Mouse (Mus musculus) hindbrain, embryonic 12.5 days (tissue): ENCODE data around the gene Dnaja4. TPM values are rescaled to one million over a fixed set of nuclear protein-coding genes. Genes with fewer than 3 reads are reported as not detected.

Source experiments
- ATAC-seq: fragments of 200-750 bp; cut with Nextera tagmentation; 2 replicates; pipeline ENCODE4 v1.8.0; 2017; ENCODE audit warnings: moderate TSS enrichment; ENCODE audit not compliant: low FRiP score
- H3K27ac ChIP-seq: fragments of 300-500 bp; sonication (generic); 2 replicates; pipeline ENCODE4 v1.5.1; 2016; ENCODE audit warnings: mild to moderate bottlenecking
- H3K27me3 ChIP-seq: fragments of 300-500 bp; sonication (generic); 2 replicates; pipeline ENCODE4 v1.6.1; 2016; ENCODE audit warnings: mild to moderate bottlenecking
- H3K36me3 ChIP-seq: fragments of 300-500 bp; sonication (generic); 2 replicates; pipeline ENCODE4 v1.6.1; 2016; ENCODE audit warnings: mild to moderate bottlenecking
- H3K4me1 ChIP-seq: fragments of 300-500 bp; sonication (generic); 2 replicates; pipeline ENCODE4 v1.6.1; 2016
- H3K4me2 ChIP-seq: fragments of 300-500 bp; sonication (generic); replicated peaks from 2 replicates; pipeline ENCODE4 v1.6.1; 2016; ENCODE audit warnings: mild to moderate bottlenecking
- H3K4me3 ChIP-seq: fragments of 300-500 bp; sonication (generic); 2 replicates; pipeline ENCODE4 v1.5.1; 2016; ENCODE audit warnings: mild to moderate bottlenecking
- H3K9ac ChIP-seq: fragments of 300-500 bp; sonication (generic); 2 replicates; pipeline ENCODE4 v1.6.1; 2016; ENCODE audit warnings: mild to moderate bottlenecking, moderate library complexity
- H3K9me3 ChIP-seq: fragments of 300-500 bp; sonication (generic); replicated peaks from 2 replicates; pipeline ENCODE4 v1.6.1; 2016; ENCODE audit warnings: mild to moderate bottlenecking
- WGBS: fragments of 180-500 bp; shearing (Covaris S2); methylation state at CpG from one replicate; pipeline ENCODE4 v1.1.7; 2016; 5-methylcytosine and 5-hydroxymethylcytosine counted together
- polyA plus RNA-seq: library from polyadenylated mRNA; unstranded; fragments of >200 nt; fragmentation: Nextera tagmentation; extraction: Ambion mirVana; gene quantifications from 2 replicates; pipeline ENCODE4 v1.2.1, GENCODE M21; 2016

Gene Dnaja4
- polyA plus RNA-seq, 1 experiment from 2014 or later = 7.1 TPM

DNA sequence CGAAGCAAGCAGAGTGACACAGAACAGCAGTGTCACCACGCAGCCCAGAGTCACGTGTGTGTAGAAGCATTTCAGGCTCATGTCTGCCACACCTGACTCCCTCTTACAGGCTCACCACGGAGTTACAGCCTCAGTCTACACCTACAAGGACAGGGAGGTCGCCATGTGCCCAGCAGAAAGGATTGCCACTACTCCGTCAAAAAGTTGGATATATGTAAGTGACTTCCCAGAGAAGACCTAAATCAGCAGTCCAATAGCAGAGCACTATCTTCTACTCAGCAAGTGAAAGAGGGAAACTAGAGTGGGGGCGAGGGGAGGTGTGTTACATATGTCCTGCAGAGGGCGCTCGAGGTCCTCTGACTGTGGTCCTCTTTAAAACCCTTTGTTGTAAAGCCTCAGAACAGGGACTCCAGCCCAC is 37.6 kb downstream of the Dnaja4 start:
- no peak for ATAC-seq
- Histone ChIP-seq H3K4me1 (peaks cover 31% of the 10 kb centered on the region), H3K4me2 (no peak overlapping the region), H3K27me3 (0 out of 2 replicates have a peak, but pooled peaks cover 3% of the 10 kb centered on the region), H3K9ac (no peak overlapping the region), H3K27ac (no peak overlapping the region), H3K36me3 (no peaks in the 10 kb centered on the region), H3K4me3 (no peak overlapping the region), H3K9me3 (no peaks in the 10 kb centered on the region)
- 18% methylated on average over 9 of the region's 9 CpGs for WGBS

DNA sequence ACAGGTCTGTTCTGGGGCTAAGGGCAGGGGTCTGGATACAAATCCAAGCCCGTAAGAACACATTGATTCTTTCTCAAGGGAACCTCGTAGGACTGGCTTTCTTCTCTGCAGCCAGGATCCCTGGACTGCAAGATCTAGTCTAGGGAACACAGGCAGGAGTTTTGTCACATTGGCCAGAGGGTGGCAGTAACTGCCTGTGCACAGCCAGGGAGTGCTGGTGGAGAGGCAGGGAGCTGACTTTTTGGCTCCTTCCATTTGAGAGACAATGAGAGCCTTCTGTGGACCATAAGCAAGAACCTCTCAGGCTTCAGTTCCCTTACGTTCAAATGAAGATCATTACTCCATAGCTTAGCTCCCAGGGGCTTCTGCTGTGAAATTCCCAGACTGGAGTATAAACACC is 39.7 kb downstream of the Dnaja4 start:
- Histone ChIP-seq H3K9ac (peak overlapping the region; percentile 9; the same call in 1 of the 2 replicates), H3K36me3 (no peaks in the 10 kb centered on the region)
- 17% methylated on average over 3 of the region's 3 CpGs for WGBS

DNA sequence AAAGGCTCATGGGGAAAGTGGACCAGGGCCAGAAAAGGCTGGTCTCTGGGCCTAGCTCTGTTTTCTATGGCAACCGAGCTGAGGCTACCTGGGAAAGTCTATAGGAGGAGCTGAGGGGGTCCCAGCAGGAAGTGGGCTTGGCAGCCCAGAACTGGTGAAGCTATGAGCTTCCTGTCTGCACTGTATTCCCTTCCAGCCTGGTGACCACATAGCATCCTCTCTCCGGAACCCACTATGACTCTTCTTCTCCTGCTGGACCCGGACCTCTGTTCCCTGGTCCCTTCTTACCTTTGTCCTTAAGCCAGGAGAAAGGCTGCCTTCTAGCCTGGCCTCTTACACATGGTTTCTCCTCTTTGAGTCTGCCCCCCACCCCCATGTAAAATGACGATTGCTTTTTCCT is 45.2 kb downstream of the Dnaja4 start:
- 84% methylated on average over 4 of the region's 4 CpGs for WGBS
- Histone ChIP-seq H3K4me3 (no peak overlapping the region), H3K9ac (no peak overlapping the region), H3K4me2 (no peak overlapping the region), H3K4me1 (peaks cover 19% of the 10 kb centered on the region), H3K36me3 (no peaks in the 10 kb centered on the region), H3K27ac (no peak overlapping the region), H3K9me3 (no peaks in the 10 kb centered on the region), H3K27me3 (0 out of 2 replicates have a peak, but pooled peaks cover 3% of the 10 kb centered on the region)
- no peak for ATAC-seq

More for the DNA sequence above, 39.7 kb downstream of the Dnaja4 start:
- H3K4me3 ChIP-seq = no peak overlapping the region
- H3K27ac ChIP-seq = peak overlapping the region; percentile 64
- 0 out of 2 replicates have a peak, but pooled peaks cover 3% of the 10 kb centered on the region for H3K27me3 ChIP-seq
- peaks cover 23% of the 10 kb centered on the region for H3K4me1 ChIP-seq
- no peaks in the 10 kb centered on the region for H3K9me3 ChIP-seq
- 0 out of 2 replicates have a peak, but pooled peaks have one; percentile 39 for ATAC-seq
- H3K4me2 ChIP-seq = no peak overlapping the region

DNA sequence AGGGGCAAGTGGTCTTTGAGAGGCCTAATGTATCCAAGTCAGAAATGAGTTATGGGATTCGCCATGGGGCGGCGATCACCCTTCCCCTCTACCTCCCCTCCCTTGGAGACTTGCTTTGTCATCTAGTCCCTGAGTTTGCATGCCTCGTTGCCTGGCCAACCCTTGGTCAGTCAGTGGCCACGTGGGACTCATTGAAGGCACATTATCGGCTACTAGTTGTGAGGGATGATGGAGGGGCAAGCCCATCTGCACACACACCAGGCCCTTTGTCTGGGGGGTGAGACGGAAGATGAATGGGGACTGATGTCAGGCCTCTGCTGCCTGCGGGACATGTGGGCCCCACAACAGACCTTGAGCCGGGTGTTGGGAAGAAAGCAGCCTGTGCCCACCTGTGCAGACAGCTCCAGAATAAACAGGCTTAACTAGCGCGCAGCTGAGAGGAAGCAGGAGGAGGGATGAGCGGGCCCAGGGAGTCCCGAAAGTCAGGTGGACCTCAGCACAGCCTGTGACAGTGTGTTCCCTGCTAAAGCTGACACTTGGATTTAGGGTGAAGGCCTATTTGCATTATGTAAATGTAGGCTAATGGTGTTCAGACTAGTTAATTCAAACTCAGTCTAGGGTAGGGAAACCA is 47.2 kb downstream of the Dnaja4 start:
- Histone ChIP-seq H3K36me3 (no peaks in the 10 kb centered on the region), H3K27me3 (no peaks in the 10 kb centered on the region), H3K27ac (0 out of 2 replicates have a peak overlapping the region, but pooled peaks have one; percentile 25), H3K4me2 (no peak overlapping the region), H3K9me3 (no peaks in the 10 kb centered on the region), H3K4me1 (peaks cover 19% of the 10 kb centered on the region), H3K4me3 (no peak overlapping the region), H3K9ac (no peak overlapping the region)
- ATAC-seq = peak; percentile 85
- 18% methylated on average over 13 of the region's 13 CpGs for WGBS

DNA sequence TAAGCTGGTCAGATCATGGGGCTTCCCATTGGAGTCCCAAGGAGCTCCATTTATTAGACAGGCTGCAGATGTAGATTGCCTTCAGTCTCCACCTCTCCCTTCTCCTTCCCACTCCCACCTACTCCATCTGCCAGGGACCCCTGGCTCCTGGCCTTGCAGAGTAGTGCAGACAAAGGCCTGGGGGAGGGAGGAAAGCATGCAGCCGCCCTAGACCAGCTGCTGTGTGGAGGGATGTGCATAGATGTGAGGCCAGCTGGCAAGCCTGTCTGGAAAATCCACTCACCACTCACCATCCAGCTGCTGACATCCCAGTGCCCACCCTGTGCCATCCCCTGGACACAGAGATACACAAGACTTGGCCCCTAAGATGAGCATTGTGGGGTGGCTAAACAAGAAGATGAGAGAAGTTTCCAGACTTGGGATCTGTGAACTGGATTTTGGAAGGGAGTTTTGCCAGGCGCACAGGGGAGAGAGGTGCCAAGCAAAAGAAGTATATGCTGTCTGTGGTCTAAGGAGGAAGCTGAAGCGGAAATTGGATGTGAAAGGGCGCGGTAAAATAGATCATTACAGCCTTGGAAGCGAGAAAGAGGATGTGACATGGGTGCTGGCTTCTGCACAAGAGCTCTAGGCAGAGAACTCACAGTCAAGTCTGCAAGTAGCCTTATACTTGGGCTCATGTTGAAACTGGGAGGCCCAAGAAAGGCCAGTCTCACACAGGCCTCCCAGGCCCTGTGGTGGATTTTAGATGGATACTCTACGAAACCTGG is 51.7 kb downstream of the Dnaja4 start:
- no peak overlapping the region for H3K27ac ChIP-seq
- H3K9ac ChIP-seq = no peak overlapping the region
- no peak for ATAC-seq
- H3K4me1 ChIP-seq = peaks cover 40% of the 10 kb centered on the region
- no peaks in the 10 kb centered on the region for H3K36me3 ChIP-seq
- H3K4me2 ChIP-seq = no peak overlapping the region
- 81% methylated on average over 7 of the region's 7 CpGs for WGBS
- peaks cover 5% of the 10 kb centered on the region; the same call in 1 of the 2 replicates for H3K27me3 ChIP-seq
- H3K9me3 ChIP-seq = no peaks in the 10 kb centered on the region
- H3K4me3 ChIP-seq = no peak overlapping the region

GRCm38 (mm10) chr9:54751684-54752083 is 53.0 kb downstream of the Dnaja4 start:
- Histone ChIP-seq H3K4me2 (no peak overlapping the region), H3K9me3 (0 out of 2 replicates have a peak, but pooled peaks cover under 1% of the 10 kb centered on the region), H3K9ac (no peak overlapping the region), H3K27ac (peak overlapping the region; percentile 76; the same call in 1 of the 2 replicates), H3K4me1 (peaks cover 27% of the 10 kb centered on the region), H3K36me3 (no peaks in the 10 kb centered on the region), H3K4me3 (no peak overlapping the region), H3K27me3 (peaks cover 5% of the 10 kb centered on the region; the same call in 1 of the 2 replicates)
- 71% methylated on average over 2 of the region's 2 CpGs for WGBS
- no peak for ATAC-seq

DNA sequence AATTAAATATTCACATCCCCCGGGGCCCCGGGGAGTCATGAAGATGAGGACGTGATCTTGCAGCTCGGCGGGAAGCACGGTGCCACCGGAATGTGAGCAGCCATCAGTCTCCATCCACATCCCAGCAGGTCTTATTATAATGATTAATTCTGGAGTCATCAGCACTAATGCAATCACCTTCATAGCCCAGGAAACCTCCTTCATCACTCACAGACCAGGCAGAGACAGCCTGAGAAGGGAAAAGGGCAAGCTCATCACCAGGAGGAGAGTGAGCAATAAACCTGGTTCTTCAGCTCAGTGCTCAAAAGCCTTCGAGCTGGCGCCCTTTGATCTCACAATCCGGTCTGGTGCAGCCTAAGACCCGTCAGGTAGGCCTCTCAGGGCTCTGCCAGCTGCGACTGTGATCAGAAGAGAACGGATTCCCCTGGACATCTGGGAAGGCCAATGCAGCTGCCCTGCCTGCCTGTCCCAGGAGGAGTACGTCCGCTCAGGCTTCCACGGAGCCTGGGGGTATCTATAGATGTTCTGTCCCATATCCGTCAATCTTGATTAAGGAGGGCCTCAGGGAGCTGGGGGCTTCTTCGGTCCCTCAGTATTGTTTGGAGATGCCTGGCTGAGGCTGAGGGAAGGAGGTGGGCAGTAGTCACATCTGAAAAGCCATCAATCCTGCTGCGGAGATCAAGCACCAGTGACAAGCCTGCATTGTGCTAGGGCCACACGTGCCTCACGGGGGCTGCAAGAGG is 53.7 kb downstream of the Dnaja4 start:
- Histone ChIP-seq H3K36me3 (no peaks in the 10 kb centered on the region), H3K4me3 (no peak overlapping the region), H3K9ac (no peak overlapping the region), H3K27ac (peak overlapping the region; percentile 76), H3K27me3 (peaks cover 5% of the 10 kb centered on the region; the same call in 1 of the 2 replicates), H3K4me1 (peaks cover 27% of the 10 kb centered on the region), H3K9me3 (0 out of 2 replicates have a peak, but pooled peaks cover 4% of the 10 kb centered on the region), H3K4me2 (peak overlapping the region; percentile 29)
- WGBS = 14% methylated on average over 21 of the region's 21 CpGs
- ATAC-seq = peak; percentile 78

GRCm38 (mm10) chr9:54752944-54753295 is 54.2 kb downstream of the Dnaja4 start:
- Histone ChIP-seq H3K4me2 (peak overlapping the region; percentile 29), H3K27me3 (peaks cover 5% of the 10 kb centered on the region; the same call in 1 of the 2 replicates), H3K27ac (peak overlapping the region; percentile 76), H3K4me3 (no peak overlapping the region), H3K9ac (no peak overlapping the region), H3K36me3 (no peaks in the 10 kb centered on the region), H3K4me1 (peaks cover 27% of the 10 kb centered on the region), H3K9me3 (0 out of 2 replicates have a peak, but pooled peaks cover 4% of the 10 kb centered on the region)
- ATAC-seq = peak; percentile 23; the same call in 1 of the 2 replicates
- 22% methylated on average over 11 of the region's 11 CpGs for WGBS

DNA sequence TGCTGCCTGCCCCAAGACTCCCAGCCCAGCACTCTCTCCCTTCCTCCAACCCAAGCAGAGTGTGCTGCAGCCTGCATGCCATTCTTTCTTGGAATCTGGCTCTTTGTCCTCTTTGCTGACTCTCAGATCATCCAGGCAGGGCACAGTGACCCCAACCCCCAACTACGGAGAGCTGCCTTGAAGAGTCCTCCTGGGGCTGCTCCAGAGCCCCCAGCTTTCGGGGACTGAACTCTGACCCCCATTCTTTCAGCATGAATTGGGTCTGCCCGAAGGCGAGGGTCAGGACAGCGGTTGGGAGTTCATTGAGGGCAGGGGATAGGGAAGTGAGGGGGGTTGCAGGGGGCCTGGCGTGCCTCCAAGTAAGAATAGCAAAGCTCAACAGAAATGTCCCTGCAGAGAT is 60.9 kb downstream of the Dnaja4 start:
- Histone ChIP-seq H3K4me2 (0 out of 2 replicates have a peak overlapping the region, but pooled peaks have one; percentile 6), H3K36me3 (no peaks in the 10 kb centered on the region), H3K27me3 (peaks cover 26% of the 10 kb centered on the region), H3K27ac (no peak overlapping the region), H3K9ac (no peak overlapping the region), H3K9me3 (0 out of 2 replicates have a peak, but pooled peaks cover 4% of the 10 kb centered on the region), H3K4me1 (peaks cover 13% of the 10 kb centered on the region), H3K4me3 (no peak overlapping the region)
- peak; percentile 38; the same call in 1 of the 2 replicates for ATAC-seq
- WGBS = 5% methylated on average over 6 of the region's 6 CpGs

DNA sequence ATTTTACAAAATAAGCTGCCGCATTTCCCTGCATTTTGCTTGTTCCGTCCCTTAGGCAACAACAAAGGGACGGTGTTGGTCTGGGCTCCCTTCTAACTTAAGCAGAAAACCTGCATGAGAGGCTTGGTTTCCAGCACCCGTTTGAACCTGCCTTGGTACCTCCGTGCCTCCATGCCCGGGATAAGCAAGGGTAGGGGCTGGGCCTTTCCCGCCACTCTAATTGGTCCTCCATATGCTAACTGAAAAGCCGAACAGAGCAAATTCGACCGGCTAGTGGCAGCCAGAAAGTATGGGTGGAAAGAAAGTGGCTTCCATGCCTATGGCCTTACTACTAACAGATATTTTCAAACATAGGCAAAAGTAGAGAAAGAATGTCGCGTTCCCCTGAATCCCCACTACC is 65.4 kb downstream of the Dnaja4 start:
- Histone ChIP-seq H3K4me3 (no peak overlapping the region), H3K27ac (no peak overlapping the region), H3K4me2 (peak overlapping the region; percentile 81), H3K27me3 (peaks cover 52% of the 10 kb centered on the region), H3K9ac (no peak overlapping the region), H3K9me3 (no peaks in the 10 kb centered on the region), H3K4me1 (peaks cover 38% of the 10 kb centered on the region), H3K36me3 (no peaks in the 10 kb centered on the region)
- WGBS = 15% methylated on average over 12 of the region's 12 CpGs
- ATAC-seq = no peak

- Histone ChIP-seq H3K4me2 (peak within 1 kb of the TSS; percentile 81), H3K27me3 (peaks cover 52% of the 10 kb centered on the region), H3K27ac (no peak within 1 kb of the TSS), H3K4me3 (peak within 1 kb of the TSS; percentile 42), H3K4me1 (peaks cover 35% of the 10 kb centered on the region), H3K36me3 (no peaks in the 10 kb centered on the region), H3K9me3 (no peaks in the 10 kb centered on the region), H3K9ac (peak within 1 kb of the TSS; percentile 54)
- 0 out of 2 replicates have a peak, but pooled peaks have one; percentile 26 for ATAC-seq
- WGBS = under 1% methylated on average over 45 of the region's 45 CpGs
These were observed 66.0 kb downstream of the Dnaja4 start, which contains the start of gene Crabp1 for GRCm38 (mm10) chr9:54764561-54765217. Gene Crabp1 (plus strand): TSS chr9:54764748.
